15 mouse cellular contexts compared by ENCODE assay signal in the genomic region with DNA sequence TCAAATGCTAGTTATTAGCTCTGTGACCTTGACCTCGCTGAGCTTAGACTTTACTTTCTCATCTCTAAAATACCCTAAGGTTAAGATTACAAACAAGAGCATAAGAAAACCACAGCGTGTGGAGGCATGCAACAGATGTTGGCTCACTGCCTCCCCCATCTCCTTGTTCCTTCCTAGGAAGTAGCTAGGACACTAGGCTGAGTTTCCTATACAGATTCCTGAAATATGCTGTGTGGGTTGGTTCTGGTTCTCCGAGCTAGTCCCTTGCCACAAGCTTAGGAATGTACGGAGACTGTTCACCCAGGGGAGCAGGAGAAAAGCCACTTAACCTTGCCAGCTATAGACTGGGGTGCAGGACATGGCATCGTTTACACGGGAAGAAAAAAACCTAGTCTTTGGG.
"Had no signal": no experiment of that assay in that cellular context is flagged by ENCODE, and none has a peak within 500 bp of the region (broad histone marks: within the 10 kb centered on the region; RNA-seq: fewer than 3 reads in every experiment).

No protein-coding gene starts in this region.

- H3K9me3 ChIP-seq: limb, embryonic 12.5 days; liver, embryonic 15.5 days; midbrain, embryonic 10.5 days; midbrain, embryonic 15.5 days; neural tube, embryonic 12.5 days; stomach, embryonic 15.5 days had no signal

- DNase-seq: kidney, adult 8-10 months; liver; lung, embryonic 14.5 days; lung, postnatal 10 days; lung, postnatal 4 days; right cerebral cortex, postnatal 14 days; thymus, adult 2 months; thymus, postnatal 25 days had no signal

- H3K4me2 ChIP-seq: limb, embryonic 12.5 days; liver, embryonic 15.5 days; lung, embryonic 14.5 days; midbrain, embryonic 15.5 days; neural tube, embryonic 12.5 days; stomach, embryonic 15.5 days had no signal

- H3K27me3 ChIP-seq: limb, embryonic 12.5 days; liver, embryonic 15.5 days; midbrain, embryonic 15.5 days; neural tube, embryonic 12.5 days; stomach, embryonic 15.5 days had no signal

- H3K9ac ChIP-seq: limb, embryonic 12.5 days; liver, embryonic 15.5 days; lung, embryonic 14.5 days; midbrain, embryonic 15.5 days; neural tube, embryonic 12.5 days; stomach, embryonic 15.5 days had no signal

- H3K4me1 ChIP-seq: limb, embryonic 12.5 days; midbrain, embryonic 10.5 days; midbrain, embryonic 15.5 days; neural tube, embryonic 12.5 days; stomach, embryonic 15.5 days had no signal

- H3K4me3 ChIP-seq: left cerebral cortex, adult 2 months; limb, embryonic 12.5 days; liver, embryonic 15.5 days; midbrain, embryonic 10.5 days; midbrain, embryonic 15.5 days; neural tube, embryonic 12.5 days; stomach, embryonic 15.5 days had no signal

- ATAC-seq: midbrain, embryonic 15.5 days had no signal

- H3K27ac ChIP-seq: left cerebral cortex, adult 2 months; limb, embryonic 12.5 days; liver, embryonic 15.5 days; midbrain, embryonic 10.5 days; midbrain, embryonic 15.5 days; neural tube, embryonic 12.5 days; stomach, embryonic 15.5 days had no signal
